Mouse (Mus musculus) urinary bladder, adult 18-20 months (tissue): ENCODE measurements around the gene Ufsp1.
"Not testable (repeated sequence)": the region's sequence is repeated elsewhere in the genome, so short reads cannot be mapped to it uniquely, and the experiment has no call there.

Source experiments
- DNase-seq, 2 experiments: peaks; one replicate each; pipeline ENCODE4 v3.0.0; 2022; ENCODE audit warnings: low spot score in 2 of 2, mixed read lengths in 2 of 2

Gene Ufsp1

GRCm38 (mm10) chr5:137293839-137294743, at the start of gene Ufsp1:
TSS of gene Ufsp1 (plus strand) at chr5:137294629.
- DNase-seq: peak; percentile 84 to 93

- DNase-seq: no peak
Measured at GRCm38 (mm10) chr5:137263897-137264720, 30.3 kb upstream of the Ufsp1 start.

- DNase-seq: no peak
Measured at GRCm38 (mm10) chr5:137264787-137265186, 29.6 kb upstream of the Ufsp1 start.

GRCm38 (mm10) chr5:137268131-137268910, 26.1 kb upstream of the Ufsp1 start:
- no peak for DNase-seq

GRCm38 (mm10) chr5:137277360-137278342, 16.8 kb upstream of the Ufsp1 start:
- DNase-seq: no peak

GRCm38 (mm10) chr5:137284411-137284810, 10.0 kb upstream of the Ufsp1 start:
- not testable (repeated sequence) for DNase-seq

- DNase-seq: no peak
Measured at GRCm38 (mm10) chr5:137285045-137285444, 9.4 kb upstream of the Ufsp1 start.

- DNase-seq: no peak
Measured at GRCm38 (mm10) chr5:137285986-137286385, 8.4 kb upstream of the Ufsp1 start.

- peak; percentile 77 to 87 for DNase-seq
Measured at GRCm38 (mm10) chr5:137286655-137287031, 7.8 kb upstream of the Ufsp1 start.

- DNase-seq: no peak
Measured at GRCm38 (mm10) chr5:137287032-137287952, 7.1 kb upstream of the Ufsp1 start, which contains the start of gene Ache. TSS of gene Ache (plus strand) at chr5:137287519.

GRCm38 (mm10) chr5:137287953-137288743, 6.3 kb upstream of the Ufsp1 start:
- DNase-seq: no peak

GRCm38 (mm10) chr5:137288999-137289470, 5.4 kb upstream of the Ufsp1 start:
- no peak for DNase-seq

GRCm38 (mm10) chr5:137289591-137290365, 4.7 kb upstream of the Ufsp1 start:
- no peak for DNase-seq

GRCm38 (mm10) chr5:137290677-137291076, 3.8 kb upstream of the Ufsp1 start:
- no peak for DNase-seq

GRCm38 (mm10) chr5:137291381-137291926, 3.0 kb upstream of the Ufsp1 start:
- DNase-seq: no peak

GRCm38 (mm10) chr5:137293282-137293681, 1.1 kb upstream of the Ufsp1 start:
- DNase-seq: peak; percentile 77 to 83

- no peak for DNase-seq
Measured at GRCm38 (mm10) chr5:137294744-137295093, 290 bp downstream of the Ufsp1 start.
